Mouse (Mus musculus): ENCODE results near the gene Lpar5.

The Lpar5 gene

GRCm38 (mm10) chr6:125087937-125088336, 20.2 kb downstream of the Lpar5 start:
- DNase-seq (ENCODE audit: low read depth), result no peak

DNA sequence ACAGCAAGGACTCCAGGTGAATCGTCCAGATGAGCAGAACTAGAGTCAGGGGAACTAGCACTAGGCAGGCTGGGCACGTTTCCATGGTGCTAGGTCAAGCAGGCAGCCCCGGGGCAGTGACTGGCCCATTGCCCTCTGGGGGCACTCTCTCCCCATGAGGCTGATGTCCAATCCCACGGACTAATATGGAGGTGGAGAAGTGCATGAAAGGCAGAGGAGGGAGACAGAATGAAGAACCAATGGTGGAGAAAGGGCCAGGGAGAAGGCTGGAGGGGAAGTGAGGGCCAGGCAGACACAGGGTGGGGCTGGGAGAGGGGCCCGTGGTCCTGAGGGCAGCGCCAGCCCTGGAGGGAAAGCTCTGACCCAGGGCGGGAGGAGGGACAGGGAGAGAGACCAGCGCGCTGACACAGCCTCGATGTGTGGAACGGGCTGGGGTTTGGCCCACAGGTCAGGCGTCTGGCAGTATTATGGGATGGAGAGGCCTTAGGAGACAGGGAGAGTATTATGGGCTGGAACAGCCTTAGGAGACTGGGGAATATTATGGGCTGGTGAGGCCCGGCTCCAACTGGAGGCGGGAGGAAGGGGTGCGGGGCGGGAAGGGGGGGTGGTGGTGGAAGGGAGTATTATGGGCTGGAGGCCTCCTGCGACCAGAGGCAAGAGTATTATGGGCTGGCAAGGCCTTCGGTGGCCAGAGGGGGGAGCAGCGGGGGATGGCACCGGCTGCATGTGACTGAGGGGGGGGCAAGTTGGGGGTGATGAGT, 21.0 kb downstream of the Lpar5 start:
- DNase-seq (ENCODE audit: low read depth), result peak; percentile 49

GRCm38 (mm10) chr6:125089521-125090321, 22.0 kb downstream of the Lpar5 start:
- DNase-seq (ENCODE audit: low read depth), result peak; percentile 53

- no peak for DNase-seq (ENCODE audit: low read depth)
These were observed 22.8 kb downstream of the Lpar5 start for GRCm38 (mm10) chr6:125090341-125091085.

DNA sequence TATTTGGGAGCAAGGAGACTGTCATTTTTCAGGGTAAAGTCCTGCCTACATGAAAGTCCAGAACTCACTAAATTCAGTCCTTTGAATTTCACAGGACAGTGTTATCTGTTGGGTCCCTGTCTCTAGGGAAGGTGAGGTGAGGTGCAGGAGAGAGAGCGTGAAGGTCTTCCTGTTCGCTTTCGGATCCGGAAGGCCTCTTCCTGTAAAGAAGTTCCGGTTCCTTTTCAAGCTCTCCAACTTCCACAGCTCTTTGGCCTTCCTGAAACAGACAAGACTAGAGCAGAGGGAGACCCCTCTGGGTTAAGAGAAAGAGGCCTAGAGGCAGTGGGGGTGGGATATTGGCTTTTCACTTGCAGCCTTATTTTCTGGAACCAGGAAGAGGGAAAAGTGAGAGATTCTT, 24.7 kb downstream of the Lpar5 start:
- no peak for DNase-seq (ENCODE audit: low read depth)

DNA sequence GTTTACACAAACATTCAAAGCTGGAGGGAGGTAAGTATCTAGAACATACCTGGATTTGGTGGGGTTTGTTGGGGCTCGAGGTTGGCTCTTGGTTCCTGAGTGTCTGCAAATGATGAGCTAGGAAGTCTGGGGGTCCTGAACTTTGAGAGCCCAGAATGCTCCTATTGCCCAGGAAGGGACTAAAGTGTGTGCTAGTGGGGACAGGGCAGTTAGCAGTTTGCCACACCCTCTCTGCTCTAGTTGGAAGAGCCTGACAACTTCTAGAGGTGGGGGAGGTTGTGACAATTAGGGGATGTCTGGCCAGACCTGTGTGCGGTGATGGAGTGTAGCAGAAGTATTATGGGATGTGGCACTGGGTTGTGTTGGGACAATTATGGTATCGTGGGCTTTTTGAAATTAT, 27.1 kb downstream of the Lpar5 start:
- no peak for DNase-seq (ENCODE audit: low read depth)

GRCm38 (mm10) chr6:125095391-125096278, 27.9 kb downstream of the Lpar5 start, which contains the start of gene Chd4:
TSS of gene Chd4 (plus strand) at chr6:125095981.
- peak; percentile 82 for DNase-seq (ENCODE audit: low read depth)

DNA sequence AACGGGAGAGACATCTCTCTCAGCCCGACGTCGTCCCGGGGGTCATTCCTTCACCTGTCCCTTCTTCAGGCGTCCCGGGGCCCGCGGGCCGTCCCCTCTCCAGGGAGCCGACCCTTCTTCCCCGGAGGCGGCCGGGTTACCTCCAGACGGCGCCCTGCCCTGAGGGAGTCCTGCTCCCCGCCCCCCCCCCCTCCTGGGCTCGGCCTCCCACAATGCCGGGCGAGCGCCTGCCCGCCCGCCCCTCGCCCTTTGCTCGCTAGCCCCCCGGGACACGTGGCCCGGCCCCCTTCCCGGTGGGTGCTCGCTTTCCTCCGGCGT, 28.5 kb downstream of the Lpar5 start:
- no peak for DNase-seq (ENCODE audit: low read depth)

- DNase-seq (ENCODE audit: low read depth), result no peak
These were observed 29.1 kb downstream of the Lpar5 start for GRCm38 (mm10) chr6:125096597-125097345.

DNA sequence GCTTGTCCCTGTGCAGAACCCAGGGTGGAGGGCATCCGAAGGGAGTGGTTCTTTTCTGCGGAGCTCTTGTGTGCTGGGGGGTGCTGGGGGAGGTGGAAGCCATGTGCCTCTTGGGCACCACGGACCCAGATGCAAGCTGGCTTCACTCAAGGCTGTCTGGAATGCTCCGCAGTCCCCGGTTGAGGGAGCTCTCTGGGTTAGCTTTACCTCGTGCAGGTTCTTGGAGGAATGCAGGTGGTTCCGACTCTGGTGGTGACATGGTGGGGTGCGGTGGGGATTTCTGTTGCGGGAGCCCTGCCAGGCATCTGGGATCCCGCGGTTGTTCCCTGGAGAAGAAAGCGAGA, 29.6 kb downstream of the Lpar5 start:
- DNase-seq (ENCODE audit: low read depth), result no peak

GRCm38 (mm10) chr6:125097951-125098350, 30.2 kb downstream of the Lpar5 start:
- no peak for DNase-seq (ENCODE audit: low read depth)

DNA sequence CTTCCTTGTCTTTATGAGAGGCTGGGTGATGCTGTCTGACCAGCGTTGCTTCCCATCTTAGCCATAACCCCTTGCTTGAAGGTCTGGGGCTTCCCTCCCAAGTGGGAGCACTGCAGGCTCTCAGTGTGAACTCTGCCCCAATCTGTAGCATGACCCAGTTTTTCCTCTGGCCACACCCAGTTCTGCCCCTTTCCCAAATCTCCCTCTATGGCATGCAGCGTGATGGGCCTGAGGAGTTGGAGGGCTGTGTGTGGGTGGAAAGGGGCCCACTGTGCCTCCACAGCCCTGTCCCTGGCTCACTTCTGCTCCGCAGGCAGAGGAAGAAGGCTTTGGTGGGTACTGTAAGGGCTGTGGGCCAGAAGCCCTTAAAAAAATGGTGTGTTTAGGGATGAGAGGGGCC, 30.8 kb downstream of the Lpar5 start:
- DNase-seq (ENCODE audit: low read depth), result no peak

DNA sequence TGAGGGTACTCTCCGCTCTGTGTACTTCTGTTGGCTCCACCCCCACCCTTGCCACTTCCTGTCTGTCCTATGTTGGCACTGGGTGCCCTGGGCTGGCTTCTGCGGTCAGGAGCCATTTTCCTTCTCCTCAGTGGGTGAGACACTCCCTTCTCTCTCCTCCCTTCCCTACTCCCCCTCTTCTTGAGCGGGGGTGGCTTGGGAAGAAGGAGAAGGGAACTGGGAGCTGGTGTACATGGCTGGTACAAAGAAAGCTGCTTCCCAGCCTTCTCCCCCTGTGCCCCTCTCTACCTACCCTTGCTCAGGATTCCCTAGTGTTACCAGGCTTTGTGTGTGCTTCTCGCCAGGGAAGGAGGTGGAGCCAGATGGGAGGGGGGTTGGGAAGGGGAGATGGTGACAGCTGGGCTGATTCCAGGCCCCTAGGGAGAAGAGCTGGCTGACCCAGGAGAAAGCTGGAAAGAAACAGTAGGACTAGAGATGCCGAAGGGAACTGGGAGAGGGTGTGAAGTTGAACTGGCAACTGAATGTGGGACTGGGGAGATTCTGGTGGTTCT, 31.8 kb downstream of the Lpar5 start:
- no peak for DNase-seq (ENCODE audit: low read depth)

DNA sequence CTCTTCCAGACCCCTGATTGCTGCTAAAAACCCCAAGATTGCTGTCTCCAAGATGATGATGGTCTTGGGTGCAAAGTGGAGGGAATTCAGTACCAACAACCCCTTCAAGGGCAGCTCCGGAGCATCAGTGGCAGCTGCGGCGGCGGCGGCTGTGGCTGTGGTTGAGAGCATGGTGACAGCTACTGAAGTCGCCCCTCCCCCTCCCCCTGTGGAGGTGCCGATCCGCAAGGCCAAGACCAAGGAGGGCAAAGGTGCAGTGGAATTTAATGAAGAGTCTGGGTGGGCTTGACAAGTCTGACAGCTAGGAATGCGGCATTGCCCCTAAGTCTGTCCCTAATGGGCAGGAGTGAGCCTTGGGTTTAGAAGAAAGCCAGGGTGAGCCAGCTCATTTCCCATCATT, 33.7 kb downstream of the Lpar5 start:
- DNase-seq (ENCODE audit: low read depth), result no peak

DNA sequence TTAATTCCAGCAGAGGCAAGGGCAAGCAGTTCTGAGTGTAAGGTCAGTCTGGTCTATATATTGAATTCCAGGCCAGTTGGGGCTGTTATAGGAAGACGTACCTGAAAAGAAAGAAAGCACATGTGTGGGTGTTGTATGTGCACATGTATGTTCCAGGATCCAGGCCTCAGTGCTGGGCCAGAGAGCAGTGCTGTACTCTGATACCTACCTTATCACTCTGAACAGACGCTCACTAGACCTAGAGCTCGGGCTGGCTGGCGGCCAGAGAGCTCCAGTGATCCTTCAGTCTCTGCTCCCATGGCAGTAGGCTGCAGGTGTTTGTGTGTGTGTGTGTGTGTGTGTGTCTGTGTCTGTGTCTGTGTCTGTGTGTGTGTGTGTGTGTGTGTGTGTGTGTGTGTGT, 36.5 kb downstream of the Lpar5 start:
- DNase-seq (ENCODE audit: low read depth), result peak; percentile 92

DNA sequence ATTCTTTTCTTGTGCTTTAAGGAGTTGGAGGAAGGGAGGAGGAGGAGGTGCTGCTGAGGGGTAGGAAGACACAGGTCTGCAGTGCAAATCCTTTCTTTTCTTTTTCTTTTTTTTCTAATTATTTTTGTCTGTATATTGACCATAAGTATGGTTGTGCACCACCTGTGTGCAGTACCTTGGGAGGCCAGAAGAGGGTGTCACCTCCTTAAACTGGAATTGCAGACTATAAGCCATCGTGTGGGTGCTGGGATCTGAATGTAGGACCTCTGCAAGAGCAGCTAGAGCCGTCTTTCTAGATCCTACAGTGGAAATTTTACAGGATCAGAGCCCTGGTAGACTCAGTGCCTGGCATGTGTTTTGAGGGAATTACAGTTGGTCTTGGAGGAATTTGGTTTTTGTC, 40.0 kb downstream of the Lpar5 start:
- DNase-seq (ENCODE audit: low read depth), result no peak

GRCm38 (mm10) chr6:125109371-125109770, 41.7 kb downstream of the Lpar5 start:
- no peak for DNase-seq (ENCODE audit: low read depth)

DNA sequence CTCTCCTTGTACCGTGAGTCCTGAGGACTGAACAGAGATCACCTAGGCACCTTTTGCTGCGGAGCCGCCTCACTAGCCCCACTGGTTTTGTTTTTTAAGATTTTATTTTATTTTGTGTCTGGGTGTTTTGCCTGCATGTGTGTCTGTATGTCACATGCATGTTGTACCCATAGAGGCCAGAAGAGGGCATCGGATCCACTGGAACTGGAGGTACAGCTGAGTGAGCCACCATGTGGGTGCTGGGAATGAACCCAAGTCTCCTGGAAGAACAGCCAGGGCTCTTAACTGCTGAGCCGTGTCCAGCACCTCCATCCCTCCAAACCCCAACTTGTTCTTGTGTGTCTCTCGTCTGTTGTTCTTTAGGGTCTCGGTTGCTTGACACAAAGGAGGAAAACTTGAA, 43.2 kb downstream of the Lpar5 start:
- no peak for DNase-seq (ENCODE audit: low read depth)

DNA sequence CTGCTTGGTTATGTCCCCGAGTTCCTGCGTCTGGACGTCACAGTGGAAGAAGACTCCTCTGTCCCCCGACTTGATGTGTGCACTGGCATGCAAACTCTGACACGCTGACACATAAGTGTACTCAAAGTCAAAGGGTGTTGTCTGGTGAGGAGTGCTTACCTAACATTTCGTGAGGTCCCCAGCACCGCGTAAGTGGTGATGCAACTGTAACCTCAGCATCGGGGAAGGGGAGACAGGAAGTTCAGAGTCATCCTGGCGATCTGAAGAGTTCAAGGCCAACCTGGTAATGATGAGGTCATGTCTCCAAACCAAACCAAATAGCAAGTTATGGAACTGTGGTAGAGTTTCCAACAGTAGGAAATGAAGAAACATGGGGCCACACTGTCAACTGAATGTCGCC, 44.8 kb downstream of the Lpar5 start:
- DNase-seq (ENCODE audit: low read depth), result no peak

- no peak for DNase-seq (ENCODE audit: low read depth)
These were observed 51.7 kb downstream of the Lpar5 start for GRCm38 (mm10) chr6:125119387-125119786.

DNA sequence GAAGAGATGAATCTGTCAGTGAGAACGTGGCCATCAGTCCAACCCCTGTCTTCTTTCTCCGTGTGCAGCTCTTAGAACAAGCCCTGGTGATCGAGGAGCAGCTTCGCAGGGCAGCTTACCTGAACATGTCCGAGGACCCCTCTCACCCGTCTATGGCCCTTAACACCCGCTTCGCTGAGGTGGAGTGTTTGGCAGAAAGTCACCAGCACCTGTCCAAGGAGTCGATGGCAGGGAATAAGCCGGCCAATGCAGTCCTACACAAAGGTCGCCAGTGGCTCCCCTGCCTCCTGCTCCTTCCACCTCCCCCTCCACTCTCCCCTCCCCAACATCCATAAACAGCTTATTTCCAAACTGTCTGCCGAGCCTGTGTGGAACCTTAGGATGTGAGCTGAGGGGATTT, 61.0 kb downstream of the Lpar5 start:
- DNase-seq (ENCODE audit: low read depth), result no peak

Data from c-Kit-positive CD71-positive TER-119-negative erythroid progenitor cells, embryonic 14.5 days (primary cell).